Mouse (Mus musculus) megakaryocyte progenitor cell, adult 5-6 weeks (primary cell): ENCODE data around the gene Cfap43. TPM values are rescaled to one million over a fixed set of nuclear protein-coding genes. Genes with fewer than 3 reads are reported as not detected.

Source experiments
- ATAC-seq: replicated peaks from 2 replicates; pipeline ENCODE4 v1.8.0; 2016; ENCODE audit warnings: mild to moderate bottlenecking, moderate TSS enrichment, inconsistent platforms; ENCODE audit not compliant: poor library complexity
- total RNA-seq, 2 experiments: library from RNA; stranded (forward) in 1 of 2; stranded (reverse) in 1 of 2; fragments of 157-497, 149-512 nt in 1 of 2; fragments of 200-1000 nt in 1 of 2; gene quantifications; 2 replicates each; pipeline versions ENCODE4 v1.2.3 to v1.2.4; 2015 to 2017

Gene Cfap43
- total RNA-seq, 2 experiments from 2014 or later = not detected

- ATAC-seq = peak; percentile 35
These were observed 188.4 kb downstream of the Cfap43 start for GRCm38 (mm10) chr19:47730691-47731070.

GRCm38 (mm10) chr19:47725643-47726140, 193.4 kb downstream of the Cfap43 start:
- no peak for ATAC-seq

- no peak for ATAC-seq
These were observed 194.2 kb downstream of the Cfap43 start for GRCm38 (mm10) chr19:47724903-47725302.

- no peak for ATAC-seq
These were observed 196.6 kb downstream of the Cfap43 start for GRCm38 (mm10) chr19:47722471-47722870.

- no peak for ATAC-seq
These were observed 199.9 kb downstream of the Cfap43 start for GRCm38 (mm10) chr19:47719147-47719546.

- ATAC-seq = no peak
These were observed 202.9 kb downstream of the Cfap43 start for GRCm38 (mm10) chr19:47716144-47716543.

- ATAC-seq = no peak
These were observed 205.6 kb downstream of the Cfap43 start for GRCm38 (mm10) chr19:47713457-47713856.

- ATAC-seq = no peak
These were observed 208.7 kb downstream of the Cfap43 start for GRCm38 (mm10) chr19:47710376-47710775.

GRCm38 (mm10) chr19:47705772-47706309, 213.2 kb downstream of the Cfap43 start:
- no peak for ATAC-seq

GRCm38 (mm10) chr19:47705080-47705771, 213.9 kb downstream of the Cfap43 start:
- no peak for ATAC-seq

- no peak for ATAC-seq
These were observed 218.6 kb downstream of the Cfap43 start for GRCm38 (mm10) chr19:47700509-47700908.

- no peak for ATAC-seq
These were observed 219.3 kb downstream of the Cfap43 start for GRCm38 (mm10) chr19:47699743-47700142.

GRCm38 (mm10) chr19:47698266-47698665, 220.8 kb downstream of the Cfap43 start:
- ATAC-seq = no peak

GRCm38 (mm10) chr19:47697067-47697466, 222.0 kb downstream of the Cfap43 start:
- ATAC-seq = peak; percentile 55

- ATAC-seq = no peak
These were observed 222.7 kb downstream of the Cfap43 start for GRCm38 (mm10) chr19:47696411-47696810.

GRCm38 (mm10) chr19:47695725-47696124, 223.4 kb downstream of the Cfap43 start:
- peak; percentile 49 for ATAC-seq

GRCm38 (mm10) chr19:47691994-47692393, 227.1 kb downstream of the Cfap43 start, which contains the start of gene Col17a1:
Col17a1 (minus strand) TSS chr19:47692094.
- no peak for ATAC-seq

GRCm38 (mm10) chr19:47689592-47689991, 229.5 kb downstream of the Cfap43 start:
- peak; percentile 69 for ATAC-seq
